Mouse (Mus musculus) megakaryocyte, embryonic 14.5 days (primary cell): Measurements from ENCODE around the gene Kat2b.
"Not testable (repeated sequence)": the region's sequence is repeated elsewhere in the genome, so short reads cannot be mapped to it uniquely, and the experiment has no call there.

Experiments
- FLI1 ChIP-seq: IDR thresholded peaks from 2 replicates; pipeline ENCODE4 v1.6.1; 2012; ENCODE audit warnings: low read length, inconsistent platforms, mixed read lengths
- GATA1 ChIP-seq: IDR thresholded peaks from 3 replicates; pipeline ENCODE4 v1.6.1; 2012; ENCODE audit warnings: mixed read lengths, low read length, inconsistent platforms, borderline replicate concordance

DNA sequence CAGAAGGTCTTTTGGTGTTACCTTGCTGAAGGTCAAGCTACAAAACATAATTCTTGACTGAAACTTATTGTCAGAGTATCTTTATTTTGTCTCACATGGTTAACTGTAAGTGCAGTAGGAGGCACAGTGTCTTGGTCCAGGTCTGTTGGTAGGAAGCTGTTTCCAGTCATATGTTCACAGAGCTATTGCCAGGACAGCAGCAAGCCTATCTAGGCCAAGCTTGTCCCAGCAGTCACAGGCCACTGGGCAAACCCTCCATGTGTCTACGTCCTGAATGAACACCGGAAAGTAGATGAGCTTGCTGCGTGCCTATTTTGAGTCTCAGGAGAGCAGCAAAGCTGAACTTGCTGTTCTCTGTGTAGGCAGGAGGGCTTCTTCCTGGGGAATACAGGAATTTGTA lies 152.3 kb downstream of the Kat2b start:
- TF ChIP-seq FLI1, GATA1: not testable (repeated sequence)
